Mouse (Mus musculus) limb, embryonic 10.5 days (tissue): ENCODE measurements around the gene Rnase13. TPM values are rescaled to one million over a fixed set of nuclear protein-coding genes. Genes with fewer than 3 reads are reported as not detected.

Experiments
- DNase-seq: peaks from one replicate; pipeline ENCODE4 v3.0.0-alpha.2; 2017; ENCODE audit warnings: low spot score
- H3K27ac ChIP-seq: fragments of 300-500 bp; sonication (generic); 2 replicates; pipeline ENCODE4 v1.5.1; 2016; ENCODE audit warnings: mild to moderate bottlenecking
- H3K27me3 ChIP-seq: fragments of 300-500 bp; sonication (generic); 2 replicates; pipeline ENCODE4 v1.6.1; 2016; ENCODE audit warnings: low read depth, mild to moderate bottlenecking; ENCODE audit not compliant: poor library complexity, severe bottlenecking
- H3K36me3 ChIP-seq: fragments of 300-500 bp; sonication (generic); 2 replicates; pipeline ENCODE4 v1.6.1; 2016; ENCODE audit warnings: mild to moderate bottlenecking, moderate library complexity
- H3K4me1 ChIP-seq: fragments of 300-500 bp; sonication (generic); 2 replicates; pipeline ENCODE4 v1.6.1; 2016
- H3K4me3 ChIP-seq: fragments of 300-500 bp; sonication (generic); 2 replicates; pipeline ENCODE4 v1.5.1; 2016; ENCODE audit warnings: mild to moderate bottlenecking, moderate library complexity
- H3K9me3 ChIP-seq: fragments of 300-500 bp; sonication (generic); replicated peaks from 2 replicates; pipeline ENCODE4 v1.6.1; 2016; ENCODE audit warnings: mild to moderate bottlenecking
- WGBS: fragments of 180-500 bp; shearing (Covaris S2); methylation state at CpG from one replicate; pipeline ENCODE4 v1.1.7; 2016; 5-methylcytosine and 5-hydroxymethylcytosine counted together
- polyA plus RNA-seq: library from polyadenylated mRNA; unstranded; fragments of >200 nt; fragmentation: Nextera tagmentation; extraction: Ambion mirVana; gene quantifications from 2 replicates; pipeline ENCODE4 v1.2.1, GENCODE M21; 2016

The Rnase13 gene
- polyA plus RNA-seq, 1 experiment from 2014 or later, result not detected

DNA sequence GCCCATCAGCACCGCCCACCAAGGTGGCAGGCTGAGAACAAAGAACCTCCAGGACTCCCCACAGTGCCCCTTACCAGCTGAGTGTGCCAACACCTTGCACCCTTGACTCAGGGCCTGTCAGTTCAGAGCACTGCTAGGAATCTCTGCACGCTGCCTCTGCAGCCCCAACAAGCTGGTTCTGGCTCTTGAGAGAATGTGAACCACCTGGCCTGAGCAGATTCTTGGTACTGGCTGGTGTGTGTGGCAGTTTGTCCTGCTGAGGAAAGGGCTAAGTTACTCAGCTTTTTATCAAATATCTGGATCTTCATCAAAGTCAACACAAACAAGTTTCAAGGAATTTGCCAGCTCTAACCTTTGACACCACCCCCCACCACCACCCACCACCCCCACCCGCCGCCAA is 919 bp upstream of the Rnase13 start:
- H3K27me3 ChIP-seq, result no peaks in the 10 kb centered on the region
- H3K4me1 ChIP-seq, result no peaks in the 10 kb centered on the region
- 75% methylated on average over 4 of the region's 4 CpGs for WGBS
- DNase-seq, result no peak
- no peak overlapping the region for H3K4me3 ChIP-seq
- H3K27ac ChIP-seq, result no peak overlapping the region
- H3K36me3 ChIP-seq, result no peaks in the 10 kb centered on the region
- H3K9me3 ChIP-seq, result no peaks in the 10 kb centered on the region

- WGBS, result 88% methylated on average over 2 of the region's 2 CpGs
- no peak for DNase-seq
- no peak overlapping the region for H3K27ac ChIP-seq
- no peaks in the 10 kb centered on the region for H3K36me3 ChIP-seq
- H3K9me3 ChIP-seq, result no peaks in the 10 kb centered on the region
- no peak overlapping the region for H3K4me3 ChIP-seq
- no peaks in the 10 kb centered on the region for H3K27me3 ChIP-seq
- no peaks in the 10 kb centered on the region for H3K4me1 ChIP-seq
Measured at GRCm38 (mm10) chr14:51922910-51923309, 337 bp upstream of the Rnase13 start.

DNA sequence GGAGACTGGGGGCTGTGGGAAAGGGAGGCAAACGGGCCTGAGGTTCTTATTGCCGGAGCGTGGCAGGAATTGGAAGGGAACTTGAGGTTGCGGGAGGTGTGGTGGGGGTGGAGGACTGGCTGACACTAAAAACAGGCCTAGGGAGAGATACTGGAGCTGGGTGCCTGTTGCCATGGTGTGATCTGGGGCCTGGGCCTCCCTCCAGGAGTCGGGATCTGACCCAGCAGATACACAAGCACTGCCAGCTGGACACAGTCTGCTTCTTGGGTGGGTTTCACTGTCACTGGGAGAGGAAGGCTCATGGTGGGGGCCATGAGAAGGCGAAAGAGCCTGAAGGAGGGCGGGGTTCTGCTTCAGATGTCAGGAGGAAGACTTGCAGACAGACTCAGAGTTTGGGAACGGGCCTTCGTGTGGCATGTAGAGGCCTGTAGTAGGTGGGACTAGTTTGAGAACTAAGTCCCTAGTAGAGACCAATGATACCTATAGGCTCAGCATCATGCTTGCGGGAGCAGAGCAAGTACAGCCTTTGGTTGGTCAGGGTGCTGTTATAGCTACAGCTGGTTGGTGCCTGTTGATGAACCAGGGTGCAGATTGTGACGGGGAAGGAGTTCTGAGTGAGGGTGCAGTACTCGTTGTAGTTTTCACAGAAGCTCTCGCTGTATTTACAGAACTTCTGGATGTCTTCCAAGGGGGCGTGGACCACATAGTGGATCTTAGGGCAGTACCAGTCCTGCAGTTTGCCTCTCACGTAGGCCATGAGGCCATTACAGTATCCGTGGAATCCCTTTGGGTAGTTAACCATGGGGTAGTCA is 608 bp downstream of the Rnase13 start:
- no peak overlapping the region for H3K4me3 ChIP-seq
- H3K27me3 ChIP-seq, result no peaks in the 10 kb centered on the region
- no peaks in the 10 kb centered on the region for H3K4me1 ChIP-seq
- H3K9me3 ChIP-seq, result no peaks in the 10 kb centered on the region
- H3K27ac ChIP-seq, result no peak overlapping the region
- DNase-seq, result no peak
- WGBS, result 84% methylated on average over 16 of the region's 16 CpGs
- H3K36me3 ChIP-seq, result no peaks in the 10 kb centered on the region

- H3K27me3 ChIP-seq, result peaks cover 7% of the 10 kb centered on the region
- no peaks in the 10 kb centered on the region for H3K9me3 ChIP-seq
- 83% methylated on average over 4 of the region's 4 CpGs for whole genome bisulfite sequencing
- no peak for DNase-seq
- H3K4me3 ChIP-seq, result no peak overlapping the region
- H3K4me1 ChIP-seq, result peaks cover 7% of the 10 kb centered on the region
- H3K36me3 ChIP-seq, result no peaks in the 10 kb centered on the region
- H3K27ac ChIP-seq, result no peak overlapping the region
Measured at GRCm38 (mm10) chr14:51918966-51919365, 3.6 kb downstream of the Rnase13 start.

DNA sequence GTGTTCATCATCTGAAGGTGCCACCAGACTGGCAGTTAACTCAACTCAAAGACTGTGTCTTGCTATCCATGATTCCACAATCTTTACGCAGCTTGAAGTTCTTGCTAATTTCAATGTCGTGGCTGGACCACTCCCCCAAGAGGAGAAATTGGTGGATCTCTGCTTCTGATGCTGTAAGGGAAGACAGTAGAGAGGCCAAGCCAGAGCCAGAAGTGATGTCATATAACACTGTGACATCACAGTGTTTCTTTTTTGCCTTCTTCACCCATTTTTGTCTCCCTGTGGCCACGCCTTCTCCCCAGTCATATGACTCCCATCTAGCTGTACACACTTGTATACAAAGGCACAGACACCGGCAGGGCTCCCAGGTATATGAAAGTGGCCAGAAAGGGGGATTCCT is 4.4 kb downstream of the Rnase13 start, which contains the start of gene Tppp2:
Gene Tppp2, plus strand, starts transcription at position 301 of the 400 bp plus-strand sequence.
- Histone ChIP-seq H3K9me3 (no peaks in the 10 kb centered on the region), H3K4me1 (peaks cover 15% of the 10 kb centered on the region), H3K27ac (no peak within 1 kb of the TSS), H3K4me3 (no peak within 1 kb of the TSS), H3K27me3 (peaks cover 16% of the 10 kb centered on the region), H3K36me3 (no peaks in the 10 kb centered on the region)
- 92% methylated on average over 4 of the region's 4 CpGs for WGBS
- no peak for DNase-seq

DNA sequence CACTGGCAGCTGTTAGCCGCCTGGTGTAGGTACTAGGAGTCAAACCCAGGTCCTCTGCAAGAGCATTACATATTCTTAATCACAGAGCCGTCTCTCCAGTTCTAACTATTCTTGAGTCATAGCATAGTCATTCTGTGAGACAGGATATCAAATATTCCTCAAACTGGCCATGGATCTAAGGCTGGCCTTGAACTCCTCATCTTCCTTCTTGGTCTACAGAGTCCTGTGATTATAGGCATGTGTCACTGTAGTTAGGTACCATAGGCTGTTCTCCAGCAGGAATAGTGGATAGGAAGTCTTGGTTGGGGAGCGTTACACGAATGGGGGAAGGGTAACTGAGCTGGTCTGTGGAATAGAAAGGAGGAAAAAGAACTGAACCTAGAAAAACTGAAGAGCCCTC is 6.0 kb downstream of the Rnase13 start:
- H3K9me3 ChIP-seq, result no peaks in the 10 kb centered on the region
- H3K36me3 ChIP-seq, result no peaks in the 10 kb centered on the region
- H3K27me3 ChIP-seq, result peaks cover 32% of the 10 kb centered on the region
- no peak overlapping the region for H3K4me3 ChIP-seq
- peaks cover 23% of the 10 kb centered on the region for H3K4me1 ChIP-seq
- WGBS, result 89% methylated on average over 4 of the region's 4 CpGs
- no peak for DNase-seq
- H3K27ac ChIP-seq, result no peak overlapping the region

DNA sequence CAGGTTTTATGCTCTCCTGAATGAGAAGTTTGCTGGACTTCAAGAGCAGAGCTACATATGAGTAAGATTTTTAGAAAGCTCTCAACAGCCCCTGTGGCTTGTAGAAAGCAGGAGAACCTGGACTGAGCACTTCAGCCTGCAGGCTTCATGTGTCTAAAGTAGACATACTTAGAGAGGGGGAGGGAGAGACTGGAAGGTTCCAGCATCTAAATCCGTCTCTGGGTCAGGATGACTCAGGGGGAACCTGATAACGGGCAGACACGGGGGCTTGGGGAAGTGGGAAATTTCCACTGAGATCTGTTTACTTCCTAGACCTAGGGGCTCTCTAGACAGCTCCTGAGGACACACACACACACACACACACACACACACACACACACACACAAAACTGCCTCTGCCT is 7.5 kb downstream of the Rnase13 start:
- no peak overlapping the region for H3K4me3 ChIP-seq
- peaks cover 47% of the 10 kb centered on the region for H3K27me3 ChIP-seq
- peaks cover 23% of the 10 kb centered on the region for H3K4me1 ChIP-seq
- H3K36me3 ChIP-seq, result no peaks in the 10 kb centered on the region
- no peak for DNase-seq
- no peaks in the 10 kb centered on the region for H3K9me3 ChIP-seq
- no peak overlapping the region for H3K27ac ChIP-seq
- WGBS, result 55% methylated on average over 3 of the region's 3 CpGs

DNA sequence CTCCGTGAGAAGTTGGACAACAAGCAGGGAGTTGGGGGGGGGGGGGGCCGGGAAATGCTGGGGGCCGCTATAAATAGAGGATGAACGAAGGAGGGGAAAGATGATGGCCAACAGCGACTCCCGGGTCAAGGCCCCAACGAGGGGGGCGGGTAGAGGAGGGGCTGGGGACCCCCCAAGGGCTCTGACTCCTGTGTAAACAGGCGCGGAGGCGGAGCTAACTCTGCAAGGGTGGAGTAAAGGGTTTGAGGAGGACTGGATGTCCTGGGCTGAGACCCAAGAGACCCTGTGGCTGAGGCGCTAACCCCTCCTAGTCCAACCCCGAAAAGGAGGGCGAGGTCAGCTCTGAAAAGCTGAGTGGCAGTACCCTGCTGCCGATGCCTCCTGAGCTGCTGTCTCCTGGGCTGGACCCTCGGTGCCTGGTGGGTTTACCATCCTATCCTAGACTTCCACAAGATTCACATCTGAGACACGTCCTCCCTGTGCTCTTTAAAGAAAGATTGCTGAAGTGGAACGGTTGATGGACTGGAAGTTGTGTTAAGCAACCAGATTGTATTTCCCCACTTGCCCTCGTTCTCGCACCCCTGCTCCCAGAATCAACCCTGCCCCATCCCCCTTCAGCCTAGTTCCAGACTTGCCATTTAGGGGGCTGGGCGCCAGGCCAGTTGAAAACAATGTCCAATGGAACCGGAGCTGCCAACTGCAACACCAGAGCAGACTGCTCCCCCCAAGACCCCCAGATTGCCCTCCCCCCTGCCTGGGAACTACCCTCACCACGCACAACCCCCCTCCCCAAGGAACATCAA is 8.4 kb downstream of the Rnase13 start, which contains the start of gene Ndrg2:
Gene Ndrg2, minus strand, starts transcription at position 199 of the 803 bp plus-strand sequence.
- WGBS, result 3% methylated on average over 23 of the region's 23 CpGs
- H3K36me3 ChIP-seq, result no peaks in the 10 kb centered on the region

DNA sequence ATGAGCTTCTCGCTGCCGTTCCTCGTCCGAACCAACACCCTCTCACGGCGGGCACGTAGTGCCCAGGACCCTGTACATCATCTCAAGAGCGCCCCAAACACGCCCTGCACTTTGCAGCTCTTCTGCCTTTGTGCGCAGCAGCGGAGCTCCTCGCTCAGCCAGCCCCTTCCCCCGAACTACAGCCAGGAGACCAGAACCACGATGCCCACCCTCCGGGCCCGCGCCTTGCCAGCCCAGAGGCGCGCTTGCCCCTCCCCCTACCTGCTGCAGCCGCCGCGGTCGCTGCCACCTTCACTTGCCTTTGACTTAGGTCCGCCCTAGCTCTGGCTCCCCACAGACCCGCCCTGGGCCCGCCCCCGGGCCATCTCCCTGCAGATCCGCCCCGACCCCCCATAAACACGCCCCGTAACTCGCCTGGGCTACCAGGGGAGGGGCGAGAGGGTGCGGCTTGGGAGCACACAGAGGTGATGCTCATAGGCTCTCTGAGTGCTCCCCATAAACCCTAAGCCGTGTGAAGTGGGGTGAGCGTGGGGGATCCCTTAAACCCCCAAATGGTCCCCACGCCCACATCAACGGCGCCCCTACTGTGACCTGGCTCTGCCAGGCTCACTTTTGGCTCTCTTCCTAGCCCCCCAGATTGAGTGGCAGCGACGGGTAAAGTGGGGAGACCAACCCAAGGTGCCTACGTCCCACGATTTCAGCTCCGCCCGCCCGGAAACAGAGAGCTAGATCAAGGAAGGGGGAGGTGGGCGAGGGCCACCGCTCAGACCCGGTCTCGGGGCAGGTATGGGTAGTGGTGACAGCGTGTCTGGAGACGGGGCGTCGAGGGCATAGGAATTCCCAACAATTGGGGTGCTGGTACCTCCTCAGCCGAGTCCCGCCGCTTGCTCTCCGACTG is 9.3 kb downstream of the Rnase13 start:
- H3K36me3 ChIP-seq, result no peaks in the 10 kb centered on the region
- peak overlapping the region; percentile 77 for H3K27ac ChIP-seq
- peak; percentile 66 for DNase-seq
- WGBS, result under 1% methylated on average over 58 of the region's 58 CpGs
- H3K4me3 ChIP-seq, result peak overlapping the region; percentile 71
- H3K9me3 ChIP-seq, result no peaks in the 10 kb centered on the region
- peaks cover 23% of the 10 kb centered on the region for H3K4me1 ChIP-seq
- peaks cover 47% of the 10 kb centered on the region for H3K27me3 ChIP-seq

More for the DNA sequence above, 8.4 kb downstream of the Rnase13 start, which contains the start of gene Ndrg2:
- Histone ChIP-seq H3K27me3 (peaks cover 47% of the 10 kb centered on the region), H3K4me3 (peak within 1 kb of the TSS; percentile 71), H3K27ac (peak within 1 kb of the TSS; percentile 77), H3K9me3 (no peaks in the 10 kb centered on the region), H3K4me1 (peaks cover 23% of the 10 kb centered on the region)
- peak; percentile 59 for DNase-seq

DNA sequence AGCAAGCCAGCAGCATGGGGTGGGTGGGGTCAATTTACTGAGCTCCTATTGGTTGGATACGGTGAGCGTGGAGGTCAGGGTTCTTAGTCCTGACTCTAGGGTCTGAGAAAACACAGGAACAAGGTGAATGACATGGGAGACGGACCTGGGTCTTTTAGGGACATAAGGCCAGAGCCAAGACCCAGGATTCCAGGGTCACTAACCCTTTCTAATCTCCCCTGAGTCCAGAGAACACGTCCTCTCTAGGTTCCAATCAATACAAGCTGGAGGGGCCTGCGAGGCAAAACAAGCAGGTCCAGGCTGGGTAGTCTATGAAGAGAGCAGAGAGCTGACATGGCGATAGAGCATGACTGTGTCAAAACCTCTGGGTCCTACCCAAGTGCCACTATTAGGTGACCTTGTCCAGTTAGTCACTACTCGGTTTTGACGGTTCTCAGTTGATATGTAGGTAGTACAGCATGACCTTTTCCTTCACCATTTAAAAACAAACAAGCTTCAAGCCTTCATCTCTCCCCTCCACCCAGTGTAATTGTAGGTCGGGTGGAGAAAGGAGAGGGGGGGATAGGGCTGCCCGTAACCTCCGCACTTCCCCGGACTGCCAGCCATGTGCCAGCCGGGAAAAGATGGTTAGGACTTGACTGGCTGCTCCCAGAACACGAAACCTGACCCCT is 10.0 kb downstream of the Rnase13 start:
- H3K36me3 ChIP-seq, result no peaks in the 10 kb centered on the region
- peaks cover 23% of the 10 kb centered on the region for H3K4me1 ChIP-seq
- H3K27ac ChIP-seq, result peak overlapping the region; percentile 77
- peak overlapping the region; percentile 71 for H3K4me3 ChIP-seq
- H3K9me3 ChIP-seq, result no peaks in the 10 kb centered on the region
- peaks cover 47% of the 10 kb centered on the region for H3K27me3 ChIP-seq
- 4% methylated on average over 14 of the region's 14 CpGs for WGBS
- no peak for DNase-seq

DNA sequence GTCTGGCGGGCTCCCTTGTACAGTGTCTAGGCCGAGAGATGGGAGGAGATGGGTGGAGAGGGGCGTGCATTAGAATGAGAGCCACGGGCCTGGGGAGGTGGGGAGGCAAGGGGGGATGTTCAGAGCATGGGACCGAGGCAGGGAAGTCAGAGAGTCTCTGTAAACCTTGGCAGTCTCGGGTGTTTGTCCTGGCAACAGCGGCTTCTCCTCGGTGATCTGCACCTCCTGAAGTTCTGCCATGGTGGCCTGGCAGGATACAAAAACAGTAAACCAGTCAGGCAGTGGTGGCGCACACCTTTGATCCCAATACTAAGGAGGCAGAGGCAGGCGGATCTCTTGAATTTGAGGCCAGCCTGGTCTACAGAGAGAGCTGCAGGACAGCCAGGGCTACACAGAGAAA is 11.3 kb downstream of the Rnase13 start:
- no peaks in the 10 kb centered on the region for H3K36me3 ChIP-seq
- H3K4me3 ChIP-seq, result no peak overlapping the region
- WGBS, result 89% methylated on average over 10 of the region's 10 CpGs
- no peak for DNase-seq
- H3K4me1 ChIP-seq, result peaks cover 23% of the 10 kb centered on the region
- H3K9me3 ChIP-seq, result no peaks in the 10 kb centered on the region
- H3K27ac ChIP-seq, result no peak overlapping the region
- H3K27me3 ChIP-seq, result peaks cover 47% of the 10 kb centered on the region

GRCm38 (mm10) chr14:51906102-51906501 is 16.5 kb downstream of the Rnase13 start:
- no peaks in the 10 kb centered on the region for H3K4me1 ChIP-seq
- no peaks in the 10 kb centered on the region for H3K9me3 ChIP-seq
- H3K4me3 ChIP-seq, result no peak overlapping the region
- no peak for DNase-seq
- WGBS, result 95% methylated on average over 11 of the region's 11 CpGs
- peaks cover 11% of the 10 kb centered on the region for H3K27me3 ChIP-seq
- no peaks in the 10 kb centered on the region for H3K36me3 ChIP-seq
- H3K27ac ChIP-seq, result no peak overlapping the region
